Mouse (Mus musculus): ENCODE measurements around the gene Ttc6. TPM values are rescaled to one million over a fixed set of nuclear protein-coding genes. Genes with fewer than 3 reads are reported as not detected.

The Ttc6 gene
- polyA plus RNA-seq, 1 experiment from 2014 or later: 0.17 TPM

- no peak for DNase-seq (ENCODE audit: low spot score)
These were observed 86.8 kb downstream of the Ttc6 start for GRCm38 (mm10) chr12:57650677-57651076.

GRCm38 (mm10) chr12:57662986-57663674 lies 99.2 kb downstream of the Ttc6 start:
- no peak for DNase-seq (ENCODE audit: low spot score)

- no peak for DNase-seq (ENCODE audit: low spot score)
These were observed 108.5 kb downstream of the Ttc6 start for GRCm38 (mm10) chr12:57672414-57672813.

- DNase-seq (ENCODE audit: low spot score): no peak
These were observed 121.1 kb downstream of the Ttc6 start for GRCm38 (mm10) chr12:57684967-57685423.

- DNase-seq (ENCODE audit: low spot score): no peak
These were observed 146.1 kb downstream of the Ttc6 start for GRCm38 (mm10) chr12:57709966-57710365.

- no peak for DNase-seq (ENCODE audit: low spot score)
These were observed 200.8 kb downstream of the Ttc6 start for GRCm38 (mm10) chr12:57764720-57765119.

GRCm38 (mm10) chr12:57776290-57776997 lies 212.5 kb downstream of the Ttc6 start:
- no peak for DNase-seq (ENCODE audit: low spot score)

- no peak for DNase-seq (ENCODE audit: low spot score)
These were observed 218.0 kb downstream of the Ttc6 start for GRCm38 (mm10) chr12:57781926-57782325.

- DNase-seq (ENCODE audit: low spot score): peak; percentile 2
These were observed 223.6 kb downstream of the Ttc6 start for GRCm38 (mm10) chr12:57787471-57787870.

Other genes with a start within 250 kb of the Ttc6 start
- 0.26 and 0.47 TPM in 2 replicates for gene Foxa1, start 17.2 kb upstream of the Ttc6 start, polyA plus RNA-seq (2015; fragmentation: Nextera tagmentation; extraction: Ambion mirVana)